Mouse (Mus musculus) thymus, adult 2 months (tissue): ENCODE data around the gene Zfp706.

ENCODE experiments used
- CTCF ChIP-seq: fragments of 200-500 bp; IDR thresholded peaks from 2 replicates; pipeline ENCODE4 v1.5.1; 2012; ENCODE audit warnings: mild to moderate bottlenecking, control low read depth, low read length, moderate library complexity, borderline replicate concordance; ENCODE audit not compliant: control insufficient read depth, poor library complexity, insufficient read depth; ENCODE audit errors: extremely low read depth
- POLR2A ChIP-seq: fragments of 200-500 bp; IDR thresholded peaks from 2 replicates; pipeline ENCODE4 v1.6.1; 2012; ENCODE audit warnings: mild to moderate bottlenecking, low read length, control low read depth, moderate library complexity; ENCODE audit not compliant: control insufficient read depth, poor library complexity, insufficient read depth; ENCODE audit errors: extremely low read depth

DNA sequence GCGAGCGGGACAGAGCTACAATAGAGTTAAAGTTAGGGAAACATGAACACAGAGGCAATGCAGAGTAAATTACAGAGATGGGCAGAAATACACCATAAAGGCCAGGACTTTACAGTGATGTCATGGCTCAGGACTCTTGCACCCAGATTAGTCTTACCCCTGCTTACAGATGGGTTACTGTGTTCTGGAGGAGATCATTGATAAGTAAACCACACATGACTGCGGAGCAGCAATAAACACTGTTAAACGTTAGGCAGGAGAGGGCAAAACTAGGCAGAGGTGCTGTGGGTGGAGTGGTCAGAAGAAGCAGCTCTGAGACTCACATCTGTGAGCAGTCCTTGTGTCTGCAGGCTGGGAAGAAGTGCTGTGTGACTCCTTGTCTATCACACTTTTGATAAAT is 18.9 kb upstream of the Zfp706 start:
- no peak for TF ChIP-seq CTCF
- no peak for TF ChIP-seq POLR2A
